Mouse (Mus musculus) cerebellum, adult 8-10 months (tissue): ENCODE data around the gene Aarsd1.
A peak's percentile ranks its signal among the peaks of the same experiment; 100 is the strongest.
"Not testable (repeated sequence)": the region's sequence is repeated elsewhere in the genome, so short reads cannot be mapped to it uniquely, and the experiment has no call there.

Experiments
- DNase-seq: peaks from one replicate; pipeline ENCODE4 v3.0.0; 2022

Aarsd1 gene

DNA sequence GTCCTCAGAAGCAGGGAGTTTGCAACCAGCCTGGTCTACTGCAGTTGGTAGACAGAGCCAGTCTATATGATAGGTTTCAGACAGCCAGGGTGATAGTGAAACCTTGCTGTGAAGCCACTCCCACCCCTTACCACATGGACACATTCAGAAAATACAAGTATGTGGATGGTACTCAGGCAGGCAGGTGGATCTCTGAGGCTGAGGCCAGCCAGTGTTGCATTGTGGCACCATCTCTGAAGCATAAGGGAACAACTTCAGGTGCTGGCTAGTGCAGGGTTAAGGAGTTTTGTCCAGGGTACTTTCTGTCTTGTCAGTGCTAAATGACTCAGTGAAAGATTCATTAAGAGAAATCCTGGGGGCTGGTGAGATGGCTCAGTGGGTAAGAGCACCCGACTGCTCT lies 28.9 kb upstream of the Aarsd1 start:
- DNase-seq = no peak

- DNase-seq = no peak
Measured at GRCm38 (mm10) chr11:101442760-101443159, 25.3 kb upstream of the Aarsd1 start.

- DNase-seq = peak; percentile 97
Measured at GRCm38 (mm10) chr11:101442127-101442693, 24.8 kb upstream of the Aarsd1 start, which contains the start of gene Rpl27. Rpl27 (plus strand) TSS chr11:101442298.

DNA sequence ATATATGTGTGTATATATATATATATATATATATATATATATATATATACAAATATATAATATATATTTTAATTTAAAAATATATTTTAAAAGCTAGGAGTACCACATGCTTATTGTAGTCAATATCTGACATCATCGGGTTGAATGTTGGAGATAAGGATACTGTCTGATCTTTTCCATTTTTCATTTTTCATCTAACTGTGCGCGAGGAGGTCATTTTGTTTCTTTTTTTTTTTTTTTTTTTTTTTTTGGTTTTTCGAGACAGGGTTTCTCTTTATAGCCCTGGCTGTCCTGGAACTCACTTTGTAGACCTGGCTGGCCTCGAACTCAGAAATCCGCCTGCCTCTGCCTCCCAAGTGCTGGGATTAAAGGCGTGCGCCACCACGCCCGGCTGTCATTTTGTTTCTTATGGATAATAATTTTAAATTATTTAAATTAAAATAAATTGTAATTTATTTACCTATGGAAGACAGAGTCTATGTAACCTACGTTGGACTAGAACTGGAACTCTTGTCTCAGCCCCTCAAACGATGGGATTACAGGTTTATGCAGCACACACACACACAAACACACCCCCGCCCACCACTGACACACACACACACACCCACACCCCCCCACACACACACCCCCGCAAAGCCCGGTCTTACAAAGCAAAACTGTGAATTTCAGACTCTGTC lies 24.2 kb upstream of the Aarsd1 start:
- peak; percentile 29 for DNase-seq

DNA sequence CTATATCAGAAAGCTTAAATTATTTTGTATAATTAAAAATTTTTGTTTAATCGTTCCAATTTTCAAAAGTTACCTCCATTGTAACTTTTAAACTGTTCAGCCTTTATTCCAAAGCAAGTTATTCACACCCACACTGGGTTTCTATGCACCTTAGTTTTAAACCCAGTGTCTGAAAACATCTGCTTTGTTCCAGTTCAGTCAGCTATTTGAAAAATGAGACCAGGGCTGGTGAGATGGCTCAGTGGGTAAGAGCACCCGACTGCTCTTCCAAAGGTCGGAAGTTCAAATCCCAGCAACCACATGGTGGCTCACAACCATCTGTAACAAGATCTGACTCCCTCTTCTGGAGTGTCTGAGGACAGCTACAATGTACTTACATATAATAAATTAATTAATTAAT lies 20.6 kb upstream of the Aarsd1 start:
- DNase-seq = not testable (repeated sequence)

GRCm38 (mm10) chr11:101436916-101437315 lies 19.5 kb upstream of the Aarsd1 start:
- no peak for DNase-seq

- DNase-seq = no peak
Measured at GRCm38 (mm10) chr11:101435831-101436230, 18.4 kb upstream of the Aarsd1 start.

- peak; percentile 47 for DNase-seq
Measured at GRCm38 (mm10) chr11:101433396-101433795, 16.0 kb upstream of the Aarsd1 start.

- DNase-seq = no peak
Measured at GRCm38 (mm10) chr11:101431327-101431726, 13.9 kb upstream of the Aarsd1 start.

GRCm38 (mm10) chr11:101426165-101426564 lies 8.8 kb upstream of the Aarsd1 start:
- DNase-seq = no peak

DNA sequence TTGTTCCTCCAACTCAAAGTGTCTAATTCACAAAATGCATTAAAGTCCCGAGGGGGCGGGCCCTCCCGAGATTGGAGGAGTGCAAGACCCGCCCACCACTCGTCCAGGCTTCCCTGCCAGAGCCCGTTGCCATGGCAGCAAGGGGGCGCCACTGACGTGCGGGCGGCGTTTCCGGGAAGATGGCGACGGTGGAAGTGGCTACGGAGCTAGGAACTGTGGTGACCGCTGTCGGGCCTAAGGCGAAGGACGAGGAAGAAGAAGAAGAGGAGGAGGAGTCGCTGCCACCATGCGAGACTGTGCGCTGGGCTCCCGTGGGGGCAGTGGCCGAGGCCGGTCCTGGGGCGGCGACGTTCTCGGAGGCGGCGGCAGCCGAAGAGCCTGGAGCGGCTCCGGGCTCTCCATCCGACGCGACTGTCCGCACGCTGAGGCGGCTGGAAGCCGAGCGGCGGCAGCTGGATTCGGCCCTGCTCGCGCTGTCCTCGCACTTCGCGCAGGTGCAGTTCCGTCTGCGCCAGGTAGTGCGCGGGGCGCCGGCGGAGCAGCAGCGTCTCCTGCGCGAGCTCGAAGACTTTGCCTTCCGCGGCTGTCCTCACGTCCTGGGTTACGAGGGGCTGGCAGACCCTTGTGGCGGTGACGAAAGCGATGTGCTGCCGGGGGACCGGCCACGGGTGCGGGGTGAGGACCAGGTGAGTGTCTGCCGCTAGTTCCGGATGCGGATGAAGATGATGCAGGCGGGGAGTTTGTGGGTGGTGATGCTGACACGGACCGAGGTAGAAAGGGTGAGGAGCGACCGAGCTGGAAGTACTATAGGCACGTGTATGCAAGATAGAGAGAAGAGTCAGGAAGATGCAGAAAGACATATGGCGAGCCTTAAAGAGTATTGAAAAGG lies 7.8 kb upstream of the Aarsd1 start, which contains the start of the genes Rundc1 and Ptges3l:
Rundc1 (plus strand) TSS at position 161 of the 889 bp plus-strand sequence.
Ptges3l (minus strand) TSS at position 409 of the 889 bp plus-strand sequence.
- DNase-seq = peak; percentile 96

- no peak for DNase-seq
Measured at GRCm38 (mm10) chr11:101424105-101424851, 6.9 kb upstream of the Aarsd1 start, which contains the start of gene Gm27029. Gm27029 (minus strand) TSS chr11:101424796.

DNA sequence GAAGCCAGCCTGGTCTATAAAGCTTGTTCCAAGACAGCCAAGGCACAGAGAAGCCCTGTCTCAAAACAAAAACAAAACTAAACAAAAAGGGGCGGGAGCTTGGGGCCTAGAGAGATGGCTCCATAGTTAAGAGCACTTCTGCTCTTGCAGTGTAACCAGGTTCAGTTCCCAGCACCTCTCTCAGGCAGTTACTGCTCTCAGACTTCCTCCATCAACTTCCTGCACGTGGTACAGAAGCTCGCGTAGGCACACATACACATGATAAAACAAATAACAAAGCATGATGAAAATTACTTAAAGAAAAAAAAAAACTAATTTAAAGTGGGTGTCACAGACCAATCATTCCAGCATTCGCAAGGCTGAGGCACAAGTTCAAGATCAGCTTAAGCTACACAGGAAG lies 2.7 kb upstream of the Aarsd1 start:
- no peak for DNase-seq

GRCm38 (mm10) chr11:101419610-101420009 lies 2.2 kb upstream of the Aarsd1 start:
- no peak for DNase-seq

DNA sequence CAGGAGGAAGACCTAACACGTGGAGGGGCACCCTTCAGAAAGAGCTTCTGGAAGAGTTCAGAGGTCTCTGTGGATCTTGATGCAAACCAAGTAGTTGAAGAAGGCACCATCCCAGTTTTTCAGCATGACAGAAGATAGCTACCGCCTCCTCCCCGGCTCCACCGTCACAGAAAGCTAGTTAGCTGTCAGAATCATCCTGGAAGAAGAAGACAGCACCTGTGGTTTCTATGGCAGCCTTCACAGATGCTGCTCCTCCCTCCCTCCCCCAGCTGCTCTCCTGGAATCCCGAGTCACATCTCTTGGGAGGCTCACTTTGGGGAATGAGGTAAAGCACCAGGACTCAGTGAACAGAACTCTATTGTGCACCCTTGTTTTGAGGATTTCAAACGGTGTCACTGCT lies 1.6 kb upstream of the Aarsd1 start:
- DNase-seq = no peak

DNA sequence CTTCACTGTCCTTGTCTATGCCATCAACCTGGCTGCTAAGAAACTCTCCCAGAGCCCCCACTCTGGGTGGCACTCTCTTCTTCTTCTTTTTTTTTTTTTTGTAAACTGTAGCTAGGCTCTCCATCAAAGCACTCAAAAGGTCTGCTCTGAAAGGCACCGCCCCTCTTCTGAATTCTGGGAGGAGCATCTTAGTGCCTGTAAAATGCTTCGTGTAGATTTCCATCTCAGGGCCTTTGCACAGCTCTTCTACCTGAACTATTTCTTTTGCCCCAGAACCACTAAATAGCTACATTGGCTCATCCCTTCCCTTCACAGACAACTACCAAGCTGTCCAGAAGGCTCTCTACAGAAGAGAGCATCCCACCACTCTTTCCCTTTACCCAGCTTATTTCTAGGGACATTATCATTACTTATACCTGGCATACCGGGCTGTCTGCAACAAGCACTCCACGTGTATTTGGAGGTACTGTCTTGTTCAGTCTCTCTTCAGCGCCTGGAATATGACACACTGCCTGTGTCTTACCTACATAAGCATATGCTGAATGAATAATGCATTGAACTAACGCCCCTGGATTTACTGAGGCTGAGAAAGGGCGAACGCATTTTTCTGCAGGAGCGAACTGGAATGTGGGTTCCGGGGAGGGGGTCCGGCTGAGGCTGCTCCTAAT lies 848 bp downstream of the Aarsd1 start:
- DNase-seq = no peak

- DNase-seq = no peak
Measured at GRCm38 (mm10) chr11:101415306-101415705, 2.1 kb downstream of the Aarsd1 start.

DNA sequence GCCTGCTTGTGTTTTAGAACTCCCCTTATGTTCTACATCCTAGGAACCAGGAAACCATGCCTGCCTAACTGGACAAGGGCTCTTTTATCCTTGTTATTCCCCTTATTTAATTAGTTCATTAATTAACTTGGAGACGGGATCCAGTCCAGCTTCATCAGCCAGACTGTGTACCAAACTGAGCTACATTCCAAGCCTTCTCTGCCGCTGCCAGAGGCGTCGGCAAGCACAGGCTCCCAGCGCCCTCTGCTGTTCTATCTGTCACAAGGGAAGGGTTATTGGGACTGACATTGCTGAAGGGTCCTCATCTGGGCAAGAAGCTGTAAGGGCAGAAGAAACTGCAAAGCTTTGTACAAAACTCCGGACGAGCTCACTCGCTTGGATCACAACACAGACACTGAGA lies 22.3 kb downstream of the Aarsd1 start:
- peak; percentile 39 for DNase-seq

DNA sequence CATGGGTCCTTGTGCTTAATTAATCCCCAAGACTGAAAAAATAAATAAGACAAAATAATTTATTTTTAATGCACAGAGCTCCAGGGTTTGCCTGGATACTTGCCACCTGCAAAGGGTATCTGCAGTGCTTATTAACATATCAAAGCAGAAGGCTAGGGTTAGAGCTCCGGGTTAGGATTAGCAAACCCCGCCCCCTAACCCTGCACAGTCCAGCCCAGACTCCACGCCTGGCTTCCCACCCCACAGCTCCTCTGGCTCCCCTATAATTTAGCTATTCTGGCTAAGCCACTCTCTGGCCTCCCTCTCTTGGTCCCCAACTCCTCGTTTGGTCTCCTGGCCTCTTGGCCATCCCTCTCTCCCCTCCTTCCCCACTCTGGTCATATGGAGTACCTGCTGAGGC lies 35.6 kb downstream of the Aarsd1 start:
- DNase-seq = no peak

GRCm38 (mm10) chr11:101378926-101379325 lies 38.5 kb downstream of the Aarsd1 start:
- no peak for DNase-seq

GRCm38 (mm10) chr11:101378196-101378595 lies 39.2 kb downstream of the Aarsd1 start:
- DNase-seq = not testable (repeated sequence)

DNA sequence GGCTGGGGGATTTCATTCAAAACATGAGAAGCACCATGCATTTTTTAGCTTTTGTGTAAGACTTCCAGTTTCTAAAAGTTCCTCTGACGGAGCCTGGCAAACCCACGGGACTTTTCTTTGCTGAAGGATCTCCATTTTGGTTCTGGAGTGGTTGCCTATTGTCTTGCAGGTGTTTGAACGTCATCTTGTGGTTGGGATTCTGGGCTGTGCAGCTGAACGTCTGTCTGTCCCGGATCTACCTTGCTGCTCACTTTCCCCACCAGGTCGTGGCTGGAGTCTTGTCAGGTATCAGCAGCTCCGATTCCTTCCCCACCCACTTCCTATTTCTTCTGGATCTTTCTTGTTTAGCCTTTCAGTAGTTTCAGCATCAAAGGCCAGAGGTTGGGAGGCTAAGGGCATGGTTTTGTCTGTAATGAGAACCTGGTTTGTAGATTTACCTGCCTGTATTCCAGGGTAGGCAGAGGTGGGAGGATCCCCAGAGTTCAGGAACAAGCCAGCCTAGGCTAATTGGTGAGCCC lies 42.9 kb downstream of the Aarsd1 start:
- DNase-seq = no peak
